Mouse (Mus musculus) lung, embryonic 14.5 days (tissue): ENCODE measurements around the gene Ccdc97. TPM values are rescaled to one million over a fixed set of nuclear protein-coding genes. Genes with fewer than 3 reads are reported as not detected.

Experiments
- ATAC-seq: fragments of 200-750 bp; cut with Nextera tagmentation; 2 replicates; pipeline ENCODE4 v1.8.0; 2017; ENCODE audit warnings: mild to moderate bottlenecking, moderate TSS enrichment, moderate library complexity; ENCODE audit not compliant: insufficient read depth
- DNase-seq: peaks from one replicate; pipeline ENCODE4 v3.0.0-alpha.2; 2015
- H3K27ac ChIP-seq: fragments of 300-500 bp; sonication (generic); 2 replicates; pipeline ENCODE4 v1.5.1; 2014; ENCODE audit warnings: low read depth, mild to moderate bottlenecking, moderate library complexity
- H3K27me3 ChIP-seq: fragments of 300-500 bp; sonication (generic); 2 replicates; pipeline ENCODE4 v1.6.1; 2014; ENCODE audit warnings: low read length, control low read depth; ENCODE audit not compliant: insufficient read depth
- H3K36me3 ChIP-seq: fragments of 300-500 bp; sonication (generic); 2 replicates; pipeline ENCODE4 v1.6.1; 2014; ENCODE audit warnings: control low read depth; ENCODE audit not compliant: insufficient read depth
- H3K4me1 ChIP-seq: fragments of 300-500 bp; sonication (generic); 2 replicates; pipeline ENCODE4 v1.6.1; 2014; ENCODE audit warnings: antibody characterized with exemption, control low read depth; ENCODE audit not compliant: insufficient read depth
- H3K4me2 ChIP-seq: fragments of 300-500 bp; sonication (generic); 2 replicates; pipeline ENCODE4 v1.6.1; 2014; ENCODE audit warnings: mild to moderate bottlenecking
- H3K4me3 ChIP-seq: fragments of 300-500 bp; sonication (generic); 2 replicates; pipeline ENCODE4 v1.5.1; 2014; ENCODE audit warnings: low read depth, low read length
- H3K9ac ChIP-seq: fragments of 300-500 bp; sonication (generic); 2 replicates; pipeline ENCODE4 v1.6.1; 2014
- H3K9me3 ChIP-seq: fragments of 300-500 bp; sonication (generic); 2 replicates; pipeline ENCODE4 v1.6.1; 2016; ENCODE audit warnings: low read depth, low read length, control low read depth
- CTCF ChIP-seq: IDR thresholded peaks from 2 replicates; pipeline ENCODE4 v1.5.1; 2016; ENCODE audit warnings: antibody characterized with exemption, low read depth
- WGBS: fragments of 180-500 bp; shearing (Covaris S2); extraction: QIAGEN DNeasy Blood & Tissue Kit; methylation state at CpG from one replicate; pipeline ENCODE4 v1.1.7; 2014; 5-methylcytosine and 5-hydroxymethylcytosine counted together
- polyA plus RNA-seq: library from polyadenylated mRNA; unstranded; fragments of >200 nt; fragmentation: Nextera tagmentation; extraction: Ambion mirVana; gene quantifications from 2 replicates; pipeline ENCODE4 v1.2.1, GENCODE M21; 2014

Gene Ccdc97
- polyA plus RNA-seq, 1 experiment from 2014 or later = 29.4 TPM

- Histone ChIP-seq H3K27ac (no peak overlapping the region), H3K4me2 (no peak overlapping the region), H3K4me3 (no peak overlapping the region), H3K9ac (no peak overlapping the region), H3K9me3 (no peaks in the 10 kb centered on the region), H3K36me3 (0 out of 2 replicates have a peak, but pooled peaks cover 4% of the 10 kb centered on the region), H3K4me1 (peaks cover 12% of the 10 kb centered on the region), H3K27me3 (peaks cover 12% of the 10 kb centered on the region)
- ATAC-seq (no peak), DNase-seq (no peak)
- TF ChIP-seq CTCF = no peak
- WGBS = 45% methylated on average over 7 of the region's 7 CpGs
These were observed 35.3 kb downstream of the Ccdc97 start for GRCm38 (mm10) chr7:25683474-25684180.

- 55% methylated on average over 15 of the region's 15 CpGs for WGBS
- no peak for TF ChIP-seq CTCF
- Histone ChIP-seq H3K27ac (no peak overlapping the region), H3K4me2 (peak overlapping the region; percentile 56), H3K9ac (no peak overlapping the region), H3K27me3 (peaks cover 3% of the 10 kb centered on the region; the same call in 1 of the 2 replicates), H3K9me3 (no peaks in the 10 kb centered on the region), H3K36me3 (0 out of 2 replicates have a peak, but pooled peaks cover 4% of the 10 kb centered on the region), H3K4me3 (peak overlapping the region; percentile 64), H3K4me1 (peaks cover 11% of the 10 kb centered on the region)
- DNase-seq (no peak), ATAC-seq (no peak)
These were observed 37.3 kb downstream of the Ccdc97 start for GRCm38 (mm10) chr7:25681341-25682231.

GRCm38 (mm10) chr7:25680514-25681258 lies 38.2 kb downstream of the Ccdc97 start, which contains the start of gene B9d2:
TSS of gene B9d2 (plus strand) at chr7:25680780.
- Histone ChIP-seq H3K27me3 (peaks cover 6% of the 10 kb centered on the region), H3K4me1 (peaks cover 10% of the 10 kb centered on the region), H3K27ac (peak within 1 kb of the TSS; percentile 87), H3K4me3 (peak within 1 kb of the TSS; percentile 64), H3K9me3 (no peaks in the 10 kb centered on the region), H3K36me3 (0 out of 2 replicates have a peak, but pooled peaks cover 4% of the 10 kb centered on the region), H3K4me2 (peak within 1 kb of the TSS; percentile 56), H3K9ac (peak within 1 kb of the TSS; percentile 54)
- peak; percentile 96 for ATAC-seq
- WGBS = under 1% methylated on average over 46 of the region's 46 CpGs
- DNase-seq = peak; percentile 96
- no peak for TF ChIP-seq CTCF

DNA sequence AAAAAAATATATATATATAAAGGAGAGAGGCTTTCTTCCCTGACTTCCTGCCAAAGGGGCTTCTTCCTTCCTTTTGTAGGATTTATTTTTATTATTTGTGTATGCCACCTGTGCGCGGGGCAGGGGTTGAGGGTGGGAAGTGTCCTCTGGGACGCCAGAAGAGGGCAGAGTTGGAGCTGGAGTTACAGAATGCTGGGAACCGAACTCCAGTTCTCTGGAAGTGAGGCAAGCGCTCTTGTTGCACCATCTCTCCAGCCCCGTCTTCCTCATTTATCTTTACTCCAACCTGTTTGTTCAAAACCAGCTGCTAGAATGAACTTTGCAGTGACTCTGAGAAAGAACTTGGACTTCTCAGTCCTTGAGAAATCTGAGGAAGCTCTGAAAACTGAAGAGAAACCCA lies 38.9 kb downstream of the Ccdc97 start:
- H3K4me3 ChIP-seq = peak overlapping the region; percentile 64
- H3K4me2 ChIP-seq = peak overlapping the region; percentile 56
- TF ChIP-seq CTCF = peak; percentile 18; the same call in 1 of the 2 replicates
- H3K4me1 ChIP-seq = peaks cover 10% of the 10 kb centered on the region
- WGBS = 3% methylated on average over 6 of the region's 6 CpGs
- H3K9me3 ChIP-seq = no peaks in the 10 kb centered on the region
- ATAC-seq = no peak
- 0 out of 2 replicates have a peak, but pooled peaks cover 4% of the 10 kb centered on the region for H3K36me3 ChIP-seq
- H3K9ac ChIP-seq = no peak overlapping the region
- DNase-seq = peak; percentile 37
- H3K27ac ChIP-seq = no peak overlapping the region
- H3K27me3 ChIP-seq = peaks cover 13% of the 10 kb centered on the region

- no peaks in the 10 kb centered on the region for H3K36me3 ChIP-seq
- peaks cover 32% of the 10 kb centered on the region for H3K27me3 ChIP-seq
- ATAC-seq (no peak), DNase-seq (no peak)
- no peak overlapping the region for H3K4me3 ChIP-seq
- no peak overlapping the region for H3K9ac ChIP-seq
- H3K9me3 ChIP-seq = no peaks in the 10 kb centered on the region
- TF ChIP-seq CTCF = no peak
- WGBS = 86% methylated on average over 7 of the region's 7 CpGs
- H3K4me2 ChIP-seq = no peak overlapping the region
- H3K4me1 ChIP-seq = peaks cover 10% of the 10 kb centered on the region
- no peak overlapping the region for H3K27ac ChIP-seq
These were observed 41.9 kb downstream of the Ccdc97 start for GRCm38 (mm10) chr7:25677013-25677412.

- ATAC-seq = no peak
- no peaks in the 10 kb centered on the region for H3K9me3 ChIP-seq
- WGBS = 35% methylated on average over 15 of the region's 15 CpGs
- no peak overlapping the region for H3K4me3 ChIP-seq
- peaks cover 5% of the 10 kb centered on the region for H3K4me1 ChIP-seq
- H3K27me3 ChIP-seq = peaks cover 32% of the 10 kb centered on the region
- no peak overlapping the region for H3K9ac ChIP-seq
- H3K27ac ChIP-seq = no peak overlapping the region
- no peak for TF ChIP-seq CTCF
- H3K4me2 ChIP-seq = no peak overlapping the region; the same call in 1 of the 2 replicates
- no peaks in the 10 kb centered on the region for H3K36me3 ChIP-seq
- DNase-seq = peak; percentile 84
These were observed 42.7 kb downstream of the Ccdc97 start for GRCm38 (mm10) chr7:25676085-25676781.
